Mouse (Mus musculus) E14TG2a.4 (cell line): ENCODE measurements around the gene Tek.

Source experiments
- CTCF ChIP-seq: conservative IDR thresholded peaks from 2 replicates; pipeline ENCODE4 v1.5.1; 2014; ENCODE audit warnings: low read length
- POU5F1 ChIP-seq: IDR thresholded peaks from 2 replicates; pipeline ENCODE4 v1.6.1; 2014; ENCODE audit warnings: low read length, borderline replicate concordance

GRCm38 (mm10) chr4:94738838-94739731 lies at the start of gene Tek:
- TF ChIP-seq CTCF (no peak), POU5F1 (no peak)
